Mouse (Mus musculus): Measurements from ENCODE around the gene Asic1. TPM values are rescaled to one million over a fixed set of nuclear protein-coding genes. Genes with fewer than 3 reads are reported as not detected.

Asic1 gene
- polyA plus RNA-seq, 1 experiment from 2014 or later: 2.1 TPM

- ATAC-seq (replicated peaks; ENCODE audit: insufficient number of reproducible peaks, low FRiP score, low TSS enrichment): no peak
- Histone ChIP-seq H3K36me3 (ENCODE audit: control insufficient read depth, insufficient read depth, low read length) (no peaks in the 10 kb centered on the region), H3K4me3 (ENCODE audit: low read depth, low read length) (no peak overlapping the region), H3K4me2 (peak overlapping the region; percentile 77), H3K9me3 (replicated peaks; ENCODE audit: control insufficient read depth, low read length) (no peaks in the 10 kb centered on the region), H3K4me1 (ENCODE audit: control insufficient read depth, insufficient read depth, low read length) (peaks cover 57% of the 10 kb centered on the region), H3K27ac (ENCODE audit: low read depth, low read length) (no peak overlapping the region), H3K9ac (ENCODE audit: low read depth, low read length) (no peak overlapping the region), H3K27me3 (ENCODE audit: control insufficient read depth, insufficient read depth, low read length) (no peaks in the 10 kb centered on the region; the same call in 1 of the 2 replicates)
- WGBS (ENCODE audit: insufficient replicate concordance): 42% methylated on average over 4 of the region's 4 CpGs
Measured at GRCm38 (mm10) chr15:99648326-99648725, 21.8 kb upstream of the Asic1 start.

GRCm38 (mm10) chr15:99649067-99649761 lies 21.0 kb upstream of the Asic1 start:
- Histone ChIP-seq H3K27ac (ENCODE audit: low read depth, low read length) (no peak overlapping the region), H3K4me2 (peak overlapping the region; percentile 77), H3K4me3 (ENCODE audit: low read depth, low read length) (peak overlapping the region; percentile 95), H3K27me3 (ENCODE audit: control insufficient read depth, insufficient read depth, low read length) (peaks cover 6% of the 10 kb centered on the region; the same call in 1 of the 2 replicates), H3K36me3 (ENCODE audit: control insufficient read depth, insufficient read depth, low read length) (no peaks in the 10 kb centered on the region), H3K4me1 (ENCODE audit: control insufficient read depth, insufficient read depth, low read length) (peaks cover 63% of the 10 kb centered on the region), H3K9me3 (replicated peaks; ENCODE audit: control insufficient read depth, low read length) (no peaks in the 10 kb centered on the region), H3K9ac (ENCODE audit: low read depth, low read length) (peak overlapping the region; percentile 52; the same call in 1 of the 2 replicates)
- ATAC-seq (replicated peaks; ENCODE audit: insufficient number of reproducible peaks, low FRiP score, low TSS enrichment): no peak
- 18% methylated on average over 6 of the region's 6 CpGs for WGBS (ENCODE audit: insufficient replicate concordance)

GRCm38 (mm10) chr15:99650304-99650703 lies 19.9 kb upstream of the Asic1 start:
- Histone ChIP-seq H3K4me3 (ENCODE audit: low read depth, low read length) (peak overlapping the region; percentile 95), H3K27ac (ENCODE audit: low read depth, low read length) (no peak overlapping the region), H3K36me3 (ENCODE audit: control insufficient read depth, insufficient read depth, low read length) (no peaks in the 10 kb centered on the region), H3K27me3 (ENCODE audit: control insufficient read depth, insufficient read depth, low read length) (peaks cover 17% of the 10 kb centered on the region), H3K9ac (ENCODE audit: low read depth, low read length) (peak overlapping the region; percentile 92), H3K4me2 (peak overlapping the region; percentile 77), H3K9me3 (replicated peaks; ENCODE audit: control insufficient read depth, low read length) (no peaks in the 10 kb centered on the region), H3K4me1 (ENCODE audit: control insufficient read depth, insufficient read depth, low read length) (peaks cover 56% of the 10 kb centered on the region)
- 40% methylated on average over 2 of the region's 2 CpGs for WGBS (ENCODE audit: insufficient replicate concordance)
- ATAC-seq (replicated peaks; ENCODE audit: insufficient number of reproducible peaks, low FRiP score, low TSS enrichment): no peak

- peak within 1 kb of the TSS; percentile 77 for H3K4me2 ChIP-seq
- under 1% methylated on average over 58 of the region's 68 CpGs for WGBS (ENCODE audit: insufficient replicate concordance)
- H3K27me3 ChIP-seq (ENCODE audit: control insufficient read depth, insufficient read depth, low read length): peaks cover 22% of the 10 kb centered on the region
- H3K4me1 ChIP-seq (ENCODE audit: control insufficient read depth, insufficient read depth, low read length): peaks cover 45% of the 10 kb centered on the region
- H3K27ac ChIP-seq (ENCODE audit: low read depth, low read length): 0 out of 2 replicates have a peak within 1 kb of the TSS, but pooled peaks have one; percentile 59
- ATAC-seq (replicated peaks; ENCODE audit: insufficient number of reproducible peaks, low FRiP score, low TSS enrichment): peak; percentile 91
- peak within 1 kb of the TSS; percentile 95 for H3K4me3 ChIP-seq (ENCODE audit: low read depth, low read length)
- no peaks in the 10 kb centered on the region for H3K36me3 ChIP-seq (ENCODE audit: control insufficient read depth, insufficient read depth, low read length)
- peak within 1 kb of the TSS; percentile 92 for H3K9ac ChIP-seq (ENCODE audit: low read depth, low read length)
- no peaks in the 10 kb centered on the region for H3K9me3 ChIP-seq (replicated peaks; ENCODE audit: control insufficient read depth, low read length)
Measured at GRCm38 (mm10) chr15:99651163-99651872, 18.9 kb upstream of the Asic1 start, which contains the start of gene Racgap1. Racgap1 (minus strand) TSS chr15:99651656.

GRCm38 (mm10) chr15:99651984-99652872 lies 17.9 kb upstream of the Asic1 start:
- Histone ChIP-seq H3K9me3 (replicated peaks; ENCODE audit: control insufficient read depth, low read length) (no peaks in the 10 kb centered on the region), H3K27me3 (ENCODE audit: control insufficient read depth, insufficient read depth, low read length) (peaks cover 29% of the 10 kb centered on the region), H3K4me3 (ENCODE audit: low read depth, low read length) (peak overlapping the region; percentile 95), H3K4me2 (peak overlapping the region; percentile 77), H3K36me3 (ENCODE audit: control insufficient read depth, insufficient read depth, low read length) (no peaks in the 10 kb centered on the region), H3K27ac (ENCODE audit: low read depth, low read length) (no peak overlapping the region), H3K4me1 (ENCODE audit: control insufficient read depth, insufficient read depth, low read length) (peaks cover 37% of the 10 kb centered on the region), H3K9ac (ENCODE audit: low read depth, low read length) (peak overlapping the region; percentile 92; the same call in 1 of the 2 replicates)
- ATAC-seq (replicated peaks; ENCODE audit: insufficient number of reproducible peaks, low FRiP score, low TSS enrichment): no peak
- 72% methylated on average over 10 of the region's 10 CpGs for WGBS (ENCODE audit: insufficient replicate concordance)

- no peak overlapping the region for H3K27ac ChIP-seq (ENCODE audit: low read depth, low read length)
- peaks cover 29% of the 10 kb centered on the region for H3K27me3 ChIP-seq (ENCODE audit: control insufficient read depth, insufficient read depth, low read length)
- H3K4me3 ChIP-seq (ENCODE audit: low read depth, low read length): peak overlapping the region; percentile 29
- H3K4me1 ChIP-seq (ENCODE audit: control insufficient read depth, insufficient read depth, low read length): peaks cover 32% of the 10 kb centered on the region
- ATAC-seq (replicated peaks; ENCODE audit: insufficient number of reproducible peaks, low FRiP score, low TSS enrichment): no peak
- H3K36me3 ChIP-seq (ENCODE audit: control insufficient read depth, insufficient read depth, low read length): no peaks in the 10 kb centered on the region
- peak overlapping the region; percentile 66 for H3K4me2 ChIP-seq
- no peaks in the 10 kb centered on the region for H3K9me3 ChIP-seq (replicated peaks; ENCODE audit: control insufficient read depth, low read length)
- 6% methylated on average over 8 of the region's 8 CpGs for WGBS (ENCODE audit: insufficient replicate concordance)
- H3K9ac ChIP-seq (ENCODE audit: low read depth, low read length): no peak overlapping the region; the same call in 1 of the 2 replicates
Measured at GRCm38 (mm10) chr15:99653291-99653690, 16.9 kb upstream of the Asic1 start.

GRCm38 (mm10) chr15:99653876-99654275 lies 16.3 kb upstream of the Asic1 start:
- H3K4me3 ChIP-seq (ENCODE audit: low read depth, low read length): peak overlapping the region; percentile 29
- ATAC-seq (replicated peaks; ENCODE audit: insufficient number of reproducible peaks, low FRiP score, low TSS enrichment): no peak
- peaks cover 29% of the 10 kb centered on the region for H3K27me3 ChIP-seq (ENCODE audit: control insufficient read depth, insufficient read depth, low read length)
- H3K4me1 ChIP-seq (ENCODE audit: control insufficient read depth, insufficient read depth, low read length): peaks cover 27% of the 10 kb centered on the region
- H3K27ac ChIP-seq (ENCODE audit: low read depth, low read length): no peak overlapping the region
- peak overlapping the region; percentile 31; the same call in 1 of the 2 replicates for H3K9ac ChIP-seq (ENCODE audit: low read depth, low read length)
- no peaks in the 10 kb centered on the region for H3K9me3 ChIP-seq (replicated peaks; ENCODE audit: control insufficient read depth, low read length)
- 4% methylated on average over 21 of the region's 21 CpGs for WGBS (ENCODE audit: insufficient replicate concordance)
- H3K4me2 ChIP-seq: peak overlapping the region; percentile 66
- no peaks in the 10 kb centered on the region for H3K36me3 ChIP-seq (ENCODE audit: control insufficient read depth, insufficient read depth, low read length)

- peaks cover 29% of the 10 kb centered on the region for H3K27me3 ChIP-seq (ENCODE audit: control insufficient read depth, insufficient read depth, low read length)
- WGBS (ENCODE audit: insufficient replicate concordance): 36% methylated on average over 9 of the region's 9 CpGs
- H3K4me2 ChIP-seq: no peak overlapping the region
- no peak overlapping the region for H3K9ac ChIP-seq (ENCODE audit: low read depth, low read length)
- no peak overlapping the region for H3K27ac ChIP-seq (ENCODE audit: low read depth, low read length)
- H3K4me3 ChIP-seq (ENCODE audit: low read depth, low read length): no peak overlapping the region
- H3K36me3 ChIP-seq (ENCODE audit: control insufficient read depth, insufficient read depth, low read length): no peaks in the 10 kb centered on the region
- H3K9me3 ChIP-seq (replicated peaks; ENCODE audit: control insufficient read depth, low read length): no peaks in the 10 kb centered on the region
- no peak for ATAC-seq (replicated peaks; ENCODE audit: insufficient number of reproducible peaks, low FRiP score, low TSS enrichment)
- peaks cover 10% of the 10 kb centered on the region for H3K4me1 ChIP-seq (ENCODE audit: control insufficient read depth, insufficient read depth, low read length)
Measured at GRCm38 (mm10) chr15:99655956-99656355, 14.2 kb upstream of the Asic1 start.
